Mouse (Mus musculus): Measurements from ENCODE around the gene Rassf3. TPM values are rescaled to one million over a fixed set of nuclear protein-coding genes. Genes with fewer than 3 reads are reported as not detected.

Rassf3 gene
- polyA plus RNA-seq, 1 experiment: not detected

DNA sequence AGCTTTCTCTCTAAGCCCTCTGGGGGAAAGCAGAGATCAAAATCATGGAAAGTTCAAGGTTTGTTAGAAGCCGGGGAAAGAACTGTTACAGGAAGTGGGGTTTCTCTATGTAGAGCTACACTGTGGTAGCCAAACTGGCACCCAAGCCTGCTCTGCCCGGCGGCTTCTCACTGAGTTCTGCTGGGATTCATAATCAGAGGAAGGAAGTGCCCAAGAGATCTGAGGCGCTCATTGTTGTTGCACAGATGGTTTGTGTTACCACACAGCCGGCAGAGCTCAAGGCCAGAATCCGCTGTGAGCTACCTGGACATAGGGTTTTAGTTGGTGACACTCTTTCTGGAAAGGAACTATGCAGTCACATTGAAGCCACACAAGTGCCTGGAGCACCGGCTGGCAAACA lies 21.8 kb upstream of the Rassf3 start:
- no peak for TF ChIP-seq GATA1 (IDR thresholded peaks at IDR 0.05; ENCODE audit: low read length)

DNA sequence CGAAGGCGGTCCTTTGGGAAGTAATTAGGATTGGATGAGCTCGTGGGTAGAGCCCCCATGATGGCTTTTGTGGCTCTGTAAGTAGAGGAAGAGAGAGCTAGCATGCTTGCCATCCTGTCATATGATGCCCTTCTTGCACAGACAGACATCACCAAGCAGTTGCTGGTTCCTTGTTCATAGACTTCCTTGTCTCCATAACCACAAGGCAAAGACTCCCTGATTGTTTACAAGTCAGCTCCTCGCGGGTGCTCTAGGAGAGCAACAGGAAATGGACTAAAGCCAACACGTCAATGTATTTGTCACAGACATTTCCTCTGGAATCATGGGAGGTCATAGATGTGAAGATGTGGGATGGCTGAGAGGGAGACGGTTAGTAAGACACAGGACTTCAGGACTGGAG lies 20.5 kb upstream of the Rassf3 start:
- TF ChIP-seq GATA1 (IDR thresholded peaks at IDR 0.05; ENCODE audit: low read length): no peak

DNA sequence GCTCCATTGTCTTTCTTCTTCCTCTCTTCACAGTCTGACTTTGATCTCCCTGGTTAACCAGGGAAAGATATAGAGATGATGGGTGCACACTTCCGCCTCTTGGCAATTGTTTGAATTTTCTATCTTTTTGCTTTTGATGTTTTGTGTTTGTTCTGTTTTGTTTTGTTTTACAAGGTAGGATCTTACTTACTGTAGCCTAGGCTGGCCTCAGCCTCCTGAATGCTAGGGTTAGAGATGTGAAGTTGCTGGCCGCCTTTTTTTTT lies 17.9 kb upstream of the Rassf3 start:
- no peak for TF ChIP-seq GATA1 (IDR thresholded peaks at IDR 0.05; ENCODE audit: low read length)

DNA sequence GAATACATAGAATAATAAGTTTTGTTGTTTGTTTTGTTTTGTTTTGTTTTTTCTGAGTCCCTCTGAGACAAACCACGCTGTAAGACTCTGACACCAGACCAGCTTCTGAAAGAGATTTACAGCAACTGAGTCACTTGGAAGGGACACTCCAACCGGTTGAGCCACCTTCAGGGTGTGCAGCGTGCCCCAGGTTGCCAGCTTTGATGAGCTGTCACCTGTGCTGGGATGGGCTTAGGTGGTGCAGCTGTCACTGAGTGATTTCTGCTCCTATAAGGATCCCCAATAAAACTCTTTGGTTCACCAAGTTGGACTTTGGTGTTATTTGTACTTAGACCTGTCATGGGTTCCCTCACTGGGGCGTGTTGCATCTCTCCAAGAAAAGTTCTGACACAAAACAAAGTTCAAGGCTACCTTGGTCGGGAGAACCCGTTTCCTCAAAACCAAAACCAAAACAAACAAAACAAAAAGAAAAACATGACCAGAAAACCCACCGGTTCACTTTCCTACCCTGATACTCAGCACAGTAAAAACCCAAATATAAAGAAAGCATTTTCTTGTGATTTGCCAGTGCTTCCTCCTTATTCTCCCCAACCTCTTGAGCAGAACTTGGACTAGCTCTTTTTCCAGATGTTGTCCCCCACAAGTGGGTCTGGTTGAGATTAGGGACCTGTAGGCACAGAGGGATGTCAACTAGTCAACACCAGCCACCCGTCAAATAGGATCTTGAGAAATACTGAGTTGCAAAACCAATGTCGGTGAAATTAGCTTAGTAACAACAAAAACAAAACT lies 17.4 kb upstream of the Rassf3 start:
- TF ChIP-seq GATA1 (IDR thresholded peaks at IDR 0.05; ENCODE audit: low read length): no peak

DNA sequence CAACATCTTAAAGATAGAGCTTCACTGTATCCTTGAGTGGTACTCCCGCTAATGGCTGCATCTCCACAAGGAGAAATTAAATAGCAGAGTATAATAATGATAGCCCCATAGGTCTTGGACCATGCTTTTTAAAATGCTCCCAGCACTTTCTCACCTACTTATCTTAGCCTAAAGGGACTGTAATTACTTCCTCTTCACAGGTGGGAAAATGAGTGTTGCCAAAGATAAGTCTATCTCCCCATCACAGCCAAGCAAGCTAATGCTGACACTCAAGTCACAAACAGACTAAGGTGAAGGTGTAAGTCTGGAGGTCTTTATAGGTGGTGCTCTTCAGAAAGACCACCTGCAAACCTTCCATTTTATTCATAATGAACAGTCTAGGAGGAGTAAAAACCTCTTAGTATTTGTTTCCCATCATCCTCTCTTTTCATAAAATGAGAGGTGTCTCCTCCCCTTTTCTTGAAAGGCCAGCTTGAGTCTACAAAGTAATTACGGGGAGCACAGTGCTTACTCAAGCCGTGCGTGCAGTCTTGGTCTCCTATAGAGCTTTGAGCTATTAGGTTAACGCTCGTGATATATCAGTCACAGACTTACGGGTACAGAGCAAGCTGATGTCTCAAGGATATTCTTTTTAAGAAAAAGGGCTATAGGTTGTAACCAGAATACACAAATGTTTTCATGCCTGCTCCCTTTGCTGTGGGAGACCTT lies 16.6 kb upstream of the Rassf3 start:
- no peak for TF ChIP-seq GATA1 (IDR thresholded peaks at IDR 0.05; ENCODE audit: low read length)

GRCm38 (mm10) chr10:121489941-121490340 lies 13.8 kb upstream of the Rassf3 start:
- no peak for TF ChIP-seq GATA1 (IDR thresholded peaks at IDR 0.05; ENCODE audit: low read length)

DNA sequence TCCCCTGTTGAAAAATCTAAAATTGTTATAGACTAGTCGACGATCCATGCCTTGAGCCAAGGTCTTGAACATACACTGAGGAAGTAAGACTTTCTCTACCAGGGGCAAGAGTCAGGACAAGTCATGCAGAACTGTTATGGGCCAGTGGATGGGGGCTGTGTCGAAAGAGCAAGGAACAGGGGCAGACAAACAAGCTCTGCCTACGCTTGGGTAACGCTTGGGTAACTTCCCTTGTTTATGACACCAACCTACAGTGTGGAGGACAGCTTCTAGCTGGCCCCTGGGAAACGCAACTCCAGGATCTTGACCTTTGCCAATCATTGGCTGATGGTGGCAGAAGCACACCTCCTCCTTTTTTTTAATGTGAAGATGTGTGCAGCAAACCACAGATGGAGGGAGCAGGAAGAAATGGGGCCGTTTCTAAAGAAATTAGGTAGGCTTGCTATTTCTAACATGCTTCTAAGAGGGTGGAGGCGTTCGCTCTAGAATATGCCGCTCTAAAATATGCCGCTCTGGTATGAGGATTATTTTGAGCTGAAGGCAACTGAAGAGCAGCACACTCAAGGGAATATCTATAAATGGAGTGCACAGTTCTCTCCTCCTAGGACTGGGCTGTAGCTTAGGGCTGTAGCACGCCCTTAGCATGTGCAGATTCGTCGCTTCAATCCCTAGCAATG lies 12.6 kb upstream of the Rassf3 start:
- TF ChIP-seq GATA1 (IDR thresholded peaks at IDR 0.05; ENCODE audit: low read length): no peak

- no peak for TF ChIP-seq GATA1 (IDR thresholded peaks at IDR 0.05; ENCODE audit: low read length)
These were observed 11.6 kb upstream of the Rassf3 start for GRCm38 (mm10) chr10:121487716-121488115.

GRCm38 (mm10) chr10:121486350-121486749 lies 10.2 kb upstream of the Rassf3 start:
- no peak for TF ChIP-seq GATA1 (IDR thresholded peaks at IDR 0.05; ENCODE audit: low read length)

DNA sequence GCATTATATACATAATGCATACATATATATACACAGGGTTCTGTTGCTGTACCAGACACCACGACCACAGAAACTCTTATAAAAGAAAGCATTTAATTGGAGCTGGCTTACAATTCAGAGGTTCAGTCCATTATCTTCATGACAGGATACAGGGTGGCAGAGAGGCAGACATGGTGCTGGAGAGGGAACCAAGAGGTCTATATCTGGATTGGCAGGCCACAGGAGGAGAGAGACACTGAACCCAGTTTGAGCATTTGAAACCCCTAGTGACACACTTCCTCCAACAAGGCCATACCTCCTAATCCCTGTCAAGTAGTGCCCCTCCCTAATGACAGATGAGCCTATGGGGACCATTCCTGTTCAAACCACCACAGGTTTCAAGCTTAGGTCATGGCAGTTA lies 7.2 kb upstream of the Rassf3 start:
- TF ChIP-seq GATA1 (IDR thresholded peaks at IDR 0.05; ENCODE audit: low read length): no peak

- TF ChIP-seq GATA1 (IDR thresholded peaks at IDR 0.05; ENCODE audit: low read length): no peak
These were observed 5.0 kb upstream of the Rassf3 start for GRCm38 (mm10) chr10:121481141-121481540.

GRCm38 (mm10) chr10:121479987-121480386 lies 3.8 kb upstream of the Rassf3 start:
- no peak for TF ChIP-seq GATA1 (IDR thresholded peaks at IDR 0.05; ENCODE audit: low read length)

DNA sequence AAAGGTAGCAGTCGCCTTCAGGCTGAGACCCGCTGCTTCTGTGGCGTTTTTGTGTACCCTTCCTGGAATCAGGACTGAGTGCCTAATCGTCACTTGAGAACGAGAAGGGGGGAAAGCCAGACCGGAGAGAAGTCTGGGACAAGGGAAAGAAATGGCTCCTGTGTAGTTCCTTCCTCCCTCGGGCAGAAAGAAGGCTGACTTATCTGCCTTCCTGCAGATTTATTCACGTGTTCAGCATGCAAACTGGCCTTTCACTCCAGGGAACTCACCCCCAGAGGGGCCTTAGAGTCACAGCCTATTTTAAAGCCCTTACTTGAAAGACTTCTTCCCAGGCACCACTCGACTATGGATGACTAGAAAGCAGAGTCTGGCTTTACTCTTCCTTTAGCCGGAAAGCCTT lies 1.3 kb upstream of the Rassf3 start:
- no peak for TF ChIP-seq GATA1 (IDR thresholded peaks at IDR 0.05; ENCODE audit: low read length)

- no peak for TF ChIP-seq GATA1 (IDR thresholded peaks at IDR 0.05; ENCODE audit: low read length)
These were observed 806 bp upstream of the Rassf3 start for GRCm38 (mm10) chr10:121476968-121477337.

DNA sequence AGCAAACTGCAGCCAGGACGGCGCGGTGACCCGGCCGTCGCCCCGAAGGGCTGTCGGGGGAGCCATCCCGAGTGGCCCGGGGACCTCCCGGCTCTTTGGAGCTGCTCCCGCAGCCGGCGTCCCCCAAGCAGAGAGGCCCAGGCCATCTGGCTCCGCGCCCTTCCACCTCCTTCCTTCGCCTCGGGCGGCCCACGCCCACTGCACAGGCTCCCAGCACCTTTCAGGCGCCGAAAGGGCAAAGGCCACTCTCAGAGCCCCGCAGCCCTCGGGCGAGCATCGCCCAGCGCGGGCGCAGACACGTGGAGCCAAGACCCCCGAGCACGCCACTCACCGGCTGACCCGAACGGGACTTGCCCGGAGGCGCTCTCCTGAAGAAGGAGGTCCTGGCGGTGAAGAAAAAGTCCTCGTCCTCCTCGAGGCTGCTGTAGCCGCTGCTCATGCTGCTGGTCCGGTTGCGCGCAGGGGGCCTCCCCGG lies 438 bp downstream of the Rassf3 start:
- TF ChIP-seq GATA1 (IDR thresholded peaks at IDR 0.05; ENCODE audit: low read length): no peak

DNA sequence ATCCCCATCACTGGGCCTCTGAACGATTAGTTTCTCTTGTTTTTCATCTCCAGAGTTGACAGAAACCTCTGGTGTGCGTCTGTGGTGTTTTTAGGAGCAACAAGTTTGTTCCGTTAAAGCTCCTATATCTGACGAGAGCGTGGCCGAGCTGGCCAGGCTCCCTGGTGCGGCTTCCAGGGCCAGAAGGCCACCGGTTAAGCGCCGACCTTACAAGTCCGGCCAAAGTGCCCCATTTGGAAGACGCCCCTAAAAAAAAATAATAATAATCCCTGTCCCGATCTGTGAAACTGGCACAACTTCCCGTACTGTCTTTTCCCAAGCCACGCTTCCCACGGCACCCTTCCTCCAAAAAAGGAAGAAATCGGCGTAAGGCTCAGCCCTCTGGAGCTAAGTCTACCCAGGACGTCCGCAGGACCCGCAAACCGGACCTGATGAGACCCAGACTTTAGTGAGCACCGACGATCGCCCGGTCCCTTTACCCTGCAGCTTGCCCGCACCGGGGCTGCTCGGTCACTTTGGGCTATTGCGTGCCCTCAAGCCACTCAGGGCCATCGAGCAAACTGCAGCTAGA lies 961 bp downstream of the Rassf3 start:
- no peak for TF ChIP-seq GATA1 (IDR thresholded peaks at IDR 0.05; ENCODE audit: low read length)

All from G1E-ER4 (cell line).